Mouse (Mus musculus) large intestine, adult 2 months (tissue): ENCODE measurements around the gene Trim28. TPM values are rescaled to one million over a fixed set of nuclear protein-coding genes. Genes with fewer than 3 reads are reported as not detected.

ENCODE experiments used
- DNase-seq: peaks from one replicate; pipeline ENCODE4 v3.0.0-alpha.2; 2012; ENCODE audit warnings: low read depth, low spot score
- WGBS: fragments of 180-500 bp; shearing (Covaris S2); methylation state at CpG from one replicate; pipeline ENCODE4 v1.1.7; 2018; 5-methylcytosine and 5-hydroxymethylcytosine counted together
- polyA plus RNA-seq: library from polyadenylated mRNA; depleted of rRNA; stranded (reverse); fragments of >200 nt; gene quantifications from 2 replicates; pipeline ENCODE4 v1.2.3, GENCODE M21; 2012

The Trim28 gene
- polyA plus RNA-seq, 1 experiment, result 300 TPM

DNA sequence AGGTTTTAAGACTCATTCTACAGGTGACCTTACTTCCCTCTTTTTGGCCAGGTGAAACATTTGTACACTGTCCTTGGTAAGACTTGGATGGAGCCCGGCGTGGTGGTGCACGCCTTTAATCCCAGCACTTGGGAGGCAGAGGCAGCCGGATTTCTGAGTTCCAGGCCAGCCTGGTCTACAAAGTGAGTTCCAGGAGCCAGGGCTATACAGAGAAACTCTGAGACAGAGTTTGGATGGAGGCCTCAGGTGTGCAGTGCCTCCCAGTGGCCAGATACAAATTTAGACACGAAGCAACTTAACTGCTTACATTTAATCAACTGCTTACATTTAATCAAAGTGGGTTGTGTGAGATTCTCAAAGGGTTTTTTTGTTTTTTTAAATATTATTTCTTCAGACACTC is 32.2 kb downstream of the Trim28 start:
- WGBS, result 50% methylated on average over 5 of the region's 5 CpGs
- no peak for DNase-seq

- 90% methylated on average over 2 of the region's 2 CpGs for WGBS
- no peak for DNase-seq
Observed at GRCm38 (mm10) chr7:13031983-13032382, 33.1 kb downstream of the Trim28 start.

DNA sequence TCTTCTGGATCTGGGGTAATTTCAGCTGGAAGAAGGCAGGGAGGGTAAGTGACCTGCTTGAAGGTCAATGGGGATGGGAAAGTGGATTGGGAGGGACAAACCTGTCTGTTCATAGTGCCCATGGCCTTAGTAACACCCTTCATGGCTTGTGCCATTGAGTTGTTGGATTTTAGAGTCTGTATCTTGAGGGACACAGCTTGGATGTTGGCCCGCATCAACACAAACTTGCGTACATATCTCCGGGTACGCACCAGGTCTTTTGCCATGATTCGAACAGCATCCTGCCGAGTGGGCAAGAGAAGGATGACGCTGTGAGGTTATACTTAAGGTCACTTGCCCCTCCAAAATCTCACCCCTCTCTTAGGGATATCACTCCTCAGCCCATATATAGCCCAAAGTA is 33.6 kb downstream of the Trim28 start:
- DNase-seq, result no peak
- WGBS, result 87% methylated on average over 7 of the region's 7 CpGs

DNA sequence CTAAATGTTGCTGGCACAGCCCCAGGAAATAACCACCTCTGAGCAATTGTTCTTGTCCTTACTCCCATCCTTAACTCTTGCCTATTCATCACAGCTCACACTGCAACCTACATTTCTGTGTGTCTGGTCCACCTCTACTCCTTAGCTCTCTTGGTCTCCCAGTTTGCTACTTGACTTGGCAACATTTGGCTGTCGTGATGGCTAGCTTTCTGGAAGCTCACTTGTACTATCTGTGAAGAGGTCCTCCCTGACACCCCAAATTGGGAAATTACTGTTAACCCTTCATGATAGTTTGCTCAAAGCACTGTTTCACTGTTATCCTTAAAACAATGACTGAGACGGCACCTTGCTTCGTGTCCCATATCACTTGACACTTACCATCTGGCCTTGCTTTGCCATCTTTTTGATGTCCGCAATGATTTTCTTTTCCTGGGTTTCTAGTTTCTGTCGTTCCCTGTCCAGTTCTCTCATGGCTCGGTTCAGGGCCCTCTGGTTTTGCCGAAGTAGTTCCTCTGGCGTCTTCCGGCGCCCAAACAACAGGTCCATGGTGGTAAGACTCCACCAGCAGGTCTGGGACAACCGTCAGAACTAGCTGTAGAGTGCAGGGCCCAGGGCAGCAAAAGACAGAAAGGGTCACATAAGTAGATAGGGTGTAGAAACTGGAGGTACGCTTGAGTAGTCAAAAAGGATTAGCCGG is 34.7 kb downstream of the Trim28 start:
- WGBS, result 24% methylated on average over 13 of the region's 13 CpGs
- no peak for DNase-seq

GRCm38 (mm10) chr7:13034148-13034977 is 35.4 kb downstream of the Trim28 start, which contains the start of gene Chmp2a:
Chmp2a (minus strand) TSS chr7:13034807.
- under 1% methylated on average over 45 of the region's 45 CpGs for WGBS
- DNase-seq, result no peak

DNA sequence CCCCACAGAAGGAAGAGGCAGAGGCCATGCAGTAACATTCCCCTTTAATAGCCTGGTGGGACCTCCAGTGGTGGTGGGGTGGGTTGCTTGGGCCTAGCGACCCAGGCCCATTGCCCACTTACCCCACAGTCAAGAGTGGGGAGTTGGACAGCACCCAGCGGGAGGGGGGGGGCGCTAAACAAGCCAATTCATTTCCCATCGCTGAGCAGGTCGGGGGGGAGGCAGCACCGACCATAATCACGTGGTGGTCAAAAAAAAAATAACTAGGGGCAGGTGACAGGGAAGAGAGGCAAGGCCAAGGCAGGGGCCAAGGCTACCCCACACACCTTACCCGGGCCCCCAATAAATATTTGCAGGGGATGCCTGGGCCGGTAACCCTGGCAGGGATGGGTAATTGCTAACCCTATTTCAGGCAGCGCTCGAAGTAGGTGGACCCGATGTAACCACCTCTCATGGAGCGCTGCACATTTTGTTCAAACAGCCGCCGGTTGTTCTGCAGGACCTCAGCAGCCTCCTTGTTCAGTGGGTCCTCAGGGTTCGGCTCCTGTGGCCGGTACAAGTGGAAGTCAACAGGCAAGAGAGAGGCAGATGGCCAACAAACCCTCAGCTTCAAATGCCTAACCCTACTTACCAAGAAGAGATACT is 36.4 kb downstream of the Trim28 start:
- no peak for DNase-seq
- 74% methylated on average over 17 of the region's 17 CpGs for WGBS

DNA sequence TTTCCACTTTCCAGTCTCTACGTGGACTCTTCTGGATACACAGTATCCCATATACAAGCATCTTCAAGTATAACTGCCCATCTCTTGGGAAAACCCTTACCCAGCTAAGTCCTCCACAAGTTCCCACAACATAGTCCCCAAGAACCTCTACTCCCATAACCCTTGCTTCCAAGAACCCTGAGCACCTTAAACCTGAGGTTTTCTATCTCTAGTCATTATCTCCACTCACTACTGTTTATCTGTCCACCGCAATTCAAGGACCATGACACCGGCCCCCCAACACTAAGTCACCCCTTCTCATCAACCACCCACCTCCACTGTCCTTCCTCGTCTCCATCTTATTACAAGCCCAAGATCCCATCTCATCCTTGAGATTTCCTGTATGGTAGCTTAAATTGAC is 37.9 kb downstream of the Trim28 start:
- DNase-seq, result no peak
- WGBS, result 17% methylated on average over 4 of the region's 4 CpGs

DNA sequence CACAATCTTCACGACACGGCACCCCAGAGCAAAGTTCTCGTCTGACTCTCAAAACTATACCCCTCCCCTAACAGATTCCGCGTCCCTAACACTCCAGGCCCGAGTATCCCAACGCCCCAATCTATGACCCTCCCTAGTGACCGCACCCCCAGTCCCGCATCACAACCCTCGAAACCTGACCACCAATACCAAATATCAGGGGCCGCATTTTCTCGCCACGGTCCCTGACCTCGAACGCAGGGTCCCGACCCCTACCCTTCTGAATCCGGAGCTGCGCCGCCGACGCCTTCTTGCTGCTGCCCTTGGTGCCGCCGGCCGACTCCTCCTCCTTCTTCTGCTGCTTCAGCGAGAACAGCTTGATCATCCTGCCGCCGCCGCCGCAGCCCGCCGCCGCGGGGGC is 38.5 kb downstream of the Trim28 start:
- no peak for DNase-seq
- under 1% methylated on average over 32 of the region's 33 CpGs for WGBS

- DNase-seq, result peak; percentile 81
- under 1% methylated on average over 61 of the region's 65 CpGs for WGBS
Observed at GRCm38 (mm10) chr7:13037901-13038555, 39.1 kb downstream of the Trim28 start, which contains the start of gene Ube2m. Ube2m (minus strand) TSS chr7:13038275.

- 5% methylated on average over 15 of the region's 15 CpGs for WGBS
- no peak for DNase-seq
Observed at GRCm38 (mm10) chr7:13038621-13039169, 39.8 kb downstream of the Trim28 start.

GRCm38 (mm10) chr7:13039181-13039580 is 40.3 kb downstream of the Trim28 start:
- DNase-seq, result no peak
- WGBS, result 75% methylated on average over 1 of the region's 1 CpGs

GRCm38 (mm10) chr7:13041256-13041655 is 42.3 kb downstream of the Trim28 start:
- WGBS, result 85% methylated on average over 1 of the region's 1 CpGs
- DNase-seq, result no peak

DNA sequence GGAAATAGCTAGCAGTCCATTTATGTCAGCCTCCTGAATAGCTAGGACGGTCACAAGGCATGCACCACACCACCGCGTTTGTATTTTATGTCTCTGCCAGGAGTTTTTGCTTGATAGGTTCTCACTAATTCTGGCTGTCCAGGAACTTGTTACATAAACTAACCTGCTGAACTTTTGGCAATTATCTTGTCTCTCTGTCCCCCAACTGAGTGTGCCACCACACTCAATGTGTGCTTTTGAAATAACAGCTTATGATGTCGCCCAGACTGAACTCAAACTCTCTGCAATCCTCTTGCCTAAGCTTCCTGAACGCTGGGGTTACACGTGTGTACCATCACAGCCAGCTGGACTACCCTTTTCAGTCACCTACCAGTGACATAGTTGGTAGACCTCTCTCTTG is 43.6 kb downstream of the Trim28 start:
- 84% methylated on average over 6 of the region's 6 CpGs for WGBS
- DNase-seq, result no peak

GRCm38 (mm10) chr7:13043120-13043444 is 44.2 kb downstream of the Trim28 start:
- no peak for DNase-seq
- WGBS, result 63% methylated on average over 16 of the region's 16 CpGs

DNA sequence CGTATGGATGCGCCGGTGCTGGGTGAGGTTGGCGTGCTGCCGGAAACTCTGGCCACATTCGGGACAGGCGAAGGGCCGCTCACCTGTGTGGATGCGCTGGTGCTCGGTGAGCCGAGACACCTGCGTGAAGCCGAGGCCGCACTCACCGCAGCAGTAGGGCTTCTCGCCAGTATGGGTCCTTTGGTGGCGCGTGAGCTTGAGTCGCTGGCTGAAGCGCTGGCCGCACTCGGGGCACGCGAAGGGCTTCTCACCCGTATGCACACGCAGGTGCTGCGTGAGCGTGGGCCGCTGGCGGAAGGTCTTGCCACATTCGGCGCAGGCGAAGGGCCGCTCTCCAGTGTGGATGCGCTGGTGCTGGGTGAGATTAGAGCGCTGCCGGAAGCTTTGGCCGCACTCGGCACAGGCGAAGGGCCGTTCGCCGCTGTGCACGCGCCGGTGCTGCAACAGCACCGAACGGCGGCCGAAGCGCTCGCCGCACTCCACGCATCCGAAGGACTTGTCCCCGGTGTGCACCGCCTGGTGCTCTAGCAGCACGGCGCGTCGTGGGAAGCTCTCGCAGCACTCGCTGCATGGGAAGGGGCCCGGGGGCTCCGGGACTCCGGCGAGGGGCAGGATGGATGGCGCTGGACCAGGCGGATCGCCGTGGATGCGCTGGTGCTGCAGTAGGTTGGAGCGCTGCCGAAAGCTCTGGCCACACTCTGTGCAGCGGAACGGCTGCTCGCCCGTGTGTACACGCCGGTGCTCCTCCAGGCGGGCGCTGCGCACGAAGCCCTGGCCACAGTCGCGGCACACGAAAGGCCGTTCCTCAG is 44.7 kb downstream of the Trim28 start:
- DNase-seq, result no peak

DNA sequence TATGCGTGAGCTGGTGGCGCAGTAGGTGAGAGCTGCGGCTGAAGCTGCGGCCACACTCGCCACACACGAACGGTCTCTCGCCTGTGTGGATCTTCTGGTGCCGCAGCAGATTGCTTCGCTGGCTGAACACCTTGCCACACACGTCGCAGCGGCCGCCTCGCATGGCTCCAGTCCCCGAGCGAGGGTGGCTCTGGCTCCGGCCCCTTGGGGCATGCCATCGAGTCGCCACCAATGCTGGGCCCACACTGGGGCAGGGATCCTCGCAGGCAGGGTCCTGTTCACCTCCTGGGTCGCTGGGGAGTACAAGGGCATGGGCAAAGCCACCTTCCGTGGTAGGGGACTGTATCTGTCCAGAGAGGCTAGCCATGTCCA is 45.3 kb downstream of the Trim28 start:
- 9% methylated on average over 23 of the region's 23 CpGs for WGBS
- DNase-seq, result no peak

More for the DNA sequence above, 44.7 kb downstream of the Trim28 start:
- 12% methylated on average over 88 of the region's 88 CpGs for WGBS

DNA sequence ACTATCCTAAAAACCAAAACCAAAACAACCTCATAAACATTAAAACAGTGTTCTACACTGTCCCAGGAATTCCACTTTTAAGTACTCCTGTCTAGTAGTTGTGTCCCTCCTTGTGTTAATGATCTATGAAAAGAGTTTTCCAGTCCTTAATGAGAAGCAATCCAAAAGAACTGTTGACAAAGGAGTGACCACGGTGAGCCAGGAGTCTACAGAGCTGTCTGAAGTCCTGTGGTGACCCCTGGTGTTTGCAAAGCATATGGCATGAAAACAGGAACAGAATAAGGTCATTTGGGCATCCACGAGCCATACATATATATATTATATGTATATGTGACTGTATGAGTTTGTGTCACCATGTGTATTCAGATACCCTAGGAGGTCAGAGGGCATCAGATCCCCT is 47.2 kb downstream of the Trim28 start:
- peak; percentile 57 for DNase-seq
- 2% methylated on average over 2 of the region's 2 CpGs for WGBS

DNA sequence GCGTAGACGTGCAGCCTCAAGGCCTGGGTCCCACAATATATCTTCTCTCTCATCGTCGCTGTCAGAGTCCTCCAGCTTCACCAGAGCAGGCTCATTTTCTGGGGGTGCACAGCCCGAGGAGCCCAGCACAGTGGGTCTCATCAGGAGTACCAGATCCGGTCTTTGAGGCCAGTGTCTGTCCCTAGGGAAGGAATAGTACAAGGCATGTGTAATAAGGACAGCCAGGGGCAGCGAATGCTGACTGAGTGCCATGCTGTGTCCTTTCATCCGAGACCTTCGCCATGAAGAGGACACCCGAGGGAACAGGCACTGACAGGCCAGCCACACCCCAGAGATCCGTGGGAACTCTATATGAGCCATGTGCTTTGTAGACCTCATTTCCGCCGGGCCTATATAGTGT is 54.1 kb downstream of the Trim28 start:
- WGBS, result 91% methylated on average over 13 of the region's 13 CpGs
- no peak for DNase-seq

GRCm38 (mm10) chr7:13053501-13053900 is 54.6 kb downstream of the Trim28 start:
- no peak for DNase-seq
- 95% methylated on average over 2 of the region's 2 CpGs for WGBS
